Mouse (Mus musculus) gastrocnemius, adult 2 months (tissue): ENCODE data around the gene Cabin1. TPM values are rescaled to one million over a fixed set of nuclear protein-coding genes. Genes with fewer than 3 reads are reported as not detected.
A peak's percentile ranks its signal among the peaks of the same experiment; 100 is the strongest.

Experiments used
- DNase-seq: peaks from one replicate; pipeline ENCODE4 v3.0.0; 2022
- H3K27ac ChIP-seq: fragments of 200-600 bp; 2 replicates; pipeline ENCODE4 v1.8.1; 2022; ENCODE audit warnings: mild to moderate bottlenecking
- H3K4me3 ChIP-seq: fragments of 200-600 bp; 2 replicates; pipeline ENCODE4 v1.8.1; 2022; ENCODE audit warnings: mild to moderate bottlenecking, moderate library complexity
- CTCF ChIP-seq: fragments of 200-600 bp; IDR thresholded peaks from 2 replicates; pipeline ENCODE4 v1.8.1; 2022; ENCODE audit warnings: antibody characterized with exemption, mild to moderate bottlenecking, moderate library complexity
- intact Hi-C: fragments of 180-260 bp; cut with DNase I; formaldehyde crosslinking; loops from one replicate; pipeline ENCODE4 v1.15.1; 2025
- total RNA-seq, 2 experiments: library from RNA; stranded (reverse); gene quantifications; 2 replicates each; pipeline ENCODE4 v1.2.3; 2021

Gene Cabin1
- total RNA-seq, 2 experiments from 2014 or later = 8.4 to 11.0 TPM

- intact Hi-C loops = loop anchor here (5.0 kb wide), 1 partner anchor 119 kb away; the partner anchor contains the start of gene Ggt5
- no peak for DNase-seq
- TF ChIP-seq CTCF = no peak
- Histone ChIP-seq H3K4me3 (no peak overlapping the region), H3K27ac (no peak overlapping the region)
These were observed 57.4 kb downstream of the Cabin1 start for GRCm38 (mm10) chr10:75706632-75707216.

- H3K27ac ChIP-seq = no peak overlapping the region
- DNase-seq = no peak
- H3K4me3 ChIP-seq = no peak overlapping the region
- TF ChIP-seq CTCF = no peak
- intact Hi-C loops = loop anchor here (5.0 kb wide), 1 partner anchor 119 kb away; the partner anchor contains the start of gene Ggt5
These were observed 58.3 kb downstream of the Cabin1 start for GRCm38 (mm10) chr10:75705681-75706400.

GRCm38 (mm10) chr10:75704212-75705185, 59.6 kb downstream of the Cabin1 start:
- Histone ChIP-seq H3K27ac (peak overlapping the region; percentile 83), H3K4me3 (peak overlapping the region; percentile 33)
- DNase-seq = peak; percentile 93
- intact Hi-C loops = loop anchor here (5.0 kb wide), 2 partner anchors 67 to 117 kb away; partner anchors contain the start of gene Ggt5
- TF ChIP-seq CTCF = peak; percentile 56

- no peak for DNase-seq
- peak overlapping the region; percentile 83 for H3K27ac ChIP-seq
- intact Hi-C loops = loop anchor here (5.0 kb wide), 1 partner anchor 66 kb away; no protein-coding TSS in a partner anchor
- peak; percentile 51 for TF ChIP-seq CTCF
- no peak overlapping the region for H3K4me3 ChIP-seq
These were observed 60.6 kb downstream of the Cabin1 start for GRCm38 (mm10) chr10:75703504-75703903.

GRCm38 (mm10) chr10:75702494-75702893, 61.6 kb downstream of the Cabin1 start:
- H3K27ac ChIP-seq = no peak overlapping the region
- no peak for TF ChIP-seq CTCF
- no peak overlapping the region for H3K4me3 ChIP-seq
- intact Hi-C loops = loop anchor here (5.0 kb wide), 1 partner anchor 65 kb away; no protein-coding TSS in a partner anchor
- no peak for DNase-seq

- H3K27ac ChIP-seq = no peak overlapping the region
- DNase-seq = no peak
- intact Hi-C loops = loop anchor here (5.0 kb wide), 1 partner anchor 64 kb away; no protein-coding TSS in a partner anchor
- TF ChIP-seq CTCF = no peak
- no peak overlapping the region for H3K4me3 ChIP-seq
These were observed 62.9 kb downstream of the Cabin1 start for GRCm38 (mm10) chr10:75701280-75701679.

- DNase-seq = no peak
- intact Hi-C loops = no loop called here
- Histone ChIP-seq H3K4me3 (no peak overlapping the region), H3K27ac (no peak overlapping the region)
- TF ChIP-seq CTCF = no peak
These were observed 66.4 kb downstream of the Cabin1 start for GRCm38 (mm10) chr10:75697693-75698092.

- H3K27ac ChIP-seq = no peak overlapping the region
- H3K4me3 ChIP-seq = no peak overlapping the region
- TF ChIP-seq CTCF = no peak
- intact Hi-C loops = no loop called here
- DNase-seq = no peak
These were observed 67.4 kb downstream of the Cabin1 start for GRCm38 (mm10) chr10:75696597-75697355.

GRCm38 (mm10) chr10:75695521-75695920, 68.6 kb downstream of the Cabin1 start:
- intact Hi-C loops = no loop called here
- DNase-seq = peak; percentile 61
- Histone ChIP-seq H3K27ac (no peak overlapping the region), H3K4me3 (no peak overlapping the region)
- no peak for TF ChIP-seq CTCF

- no peak for TF ChIP-seq CTCF
- intact Hi-C loops = no loop called here
- no peak overlapping the region for H3K27ac ChIP-seq
- no peak for DNase-seq
- no peak overlapping the region for H3K4me3 ChIP-seq
These were observed 69.1 kb downstream of the Cabin1 start for GRCm38 (mm10) chr10:75695078-75695477.

GRCm38 (mm10) chr10:75694567-75694966, 69.6 kb downstream of the Cabin1 start:
- no peak for DNase-seq
- Histone ChIP-seq H3K27ac (no peak overlapping the region), H3K4me3 (no peak overlapping the region)
- intact Hi-C loops = no loop called here
- TF ChIP-seq CTCF = no peak
